Mouse (Mus musculus) liver, embryonic 14.5 days (tissue): ENCODE results near the gene Hectd2.

ENCODE experiments used
- CTCF ChIP-seq: IDR thresholded peaks from 2 replicates; pipeline ENCODE4 v1.5.1; 2016; ENCODE audit warnings: antibody characterized with exemption, low read depth, control low read depth
- EP300 ChIP-seq: IDR thresholded peaks from 2 replicates; pipeline ENCODE4 v1.6.1; 2016; ENCODE audit warnings: antibody characterized with exemption, low read depth

GRCm38 (mm10) chr19:36669720-36670451, 115.4 kb downstream of the Hectd2 start:
- no peak for TF ChIP-seq CTCF
- no peak for TF ChIP-seq EP300
